Mouse (Mus musculus): ENCODE measurements around the gene Mettl8. TPM values are rescaled to one million over a fixed set of nuclear protein-coding genes. Genes with fewer than 3 reads are reported as not detected.
A peak's percentile ranks its signal among the peaks of the same experiment; 100 is the strongest.

The Mettl8 gene
- total and polyA plus RNA-seq, 3 experiments = 7.5 to 9.2 (median 7.8) TPM

- peak overlapping the region in 1 of 3 experiments; percentile 11 for H3K4me3 ChIP-seq (replicated peaks in 1 of 3; ENCODE audit: low read depth in 2 of 3, low read length in 2 of 3, poor library complexity in 1 of 3)
- dilution Hi-C loops (cut with MboI; ENCODE audit: extremely low pct_ligation_motif_present, extremely low pct_unique_long_range_greater_than_20kb, low sequenced_read_pairs) (no loop called here), in situ Hi-C loops (cut with MboI; ENCODE audit: low pct_ligation_motif_present, low pct_unique_long_range_greater_than_20kb, low sequenced_read_pairs) (no loop called here)
- peaks cover 2 to 18% of the 10 kb centered on the region in 2 experiments for H3K36me3 ChIP-seq (replicated peaks in 1 of 2; ENCODE audit: control insufficient read depth in 1 of 2, insufficient read depth in 1 of 2, low read length in 1 of 2)
- H3K27ac ChIP-seq (ENCODE audit: insufficient read depth, low read depth) = peak overlapping the region; percentile 89
- peaks cover 33 to 83% of the 10 kb centered on the region in 2 experiments for H3K4me1 ChIP-seq (ENCODE audit: control insufficient read depth in 1 of 2, insufficient read depth in 2 of 2)
- H3K79me2 ChIP-seq (replicated peaks; ENCODE audit: control insufficient read depth, extremely low read depth, insufficient read depth, poor library complexity, severe bottlenecking) = no peaks in the 10 kb centered on the region
- peaks cover 17% of the 10 kb centered on the region for H3K9me3 ChIP-seq (replicated peaks; ENCODE audit: low read length)
- no peak overlapping the region for H3K9ac ChIP-seq (ENCODE audit: insufficient read depth, low read depth)
- TF ChIP-seq SIN3A (IDR thresholded peaks at IDR 0.05; ENCODE audit: low read length) (0 out of 2 replicates have a peak, but pooled peaks have one; percentile 52), HCFC1 (IDR thresholded peaks at IDR 0.05; ENCODE audit: low read depth, low read length) (peak; percentile 38; the same call in 1 of the 2 replicates), ZMIZ1 (IDR thresholded peaks at IDR 0.05; ENCODE audit: low read depth, low read length) (no peak), EP300 (IDR thresholded peaks at IDR 0.05; ENCODE audit: low read length) (peak; percentile 88), CHD2 (IDR thresholded peaks at IDR 0.05; ENCODE audit: low read length) (peak; percentile 44; the same call in 1 of the 2 replicates), MAX (IDR thresholded peaks at IDR 0.05; ENCODE audit: low read length) (no peak), JUND (conservative IDR thresholded peaks at IDR 0.05; ENCODE audit: low read depth, low read length) (peak; percentile 79), ZNF384 (IDR thresholded peaks at IDR 0.05; ENCODE audit: low read depth, low read length) (no peak), SMC3 (IDR thresholded peaks at IDR 0.05; ENCODE audit: low read depth, low read length) (peak; percentile 57), JUN (IDR thresholded peaks at IDR 0.05; ENCODE audit: insufficient read depth, low read depth, low read length) (peak; percentile 84), RAD21 (IDR thresholded peaks at IDR 0.05; ENCODE audit: low read depth, low read length) (peak; percentile 31), CTCF (conservative IDR thresholded peaks at IDR 0.05 in 1 of 2, IDR thresholded peaks at IDR 0.05 in 1 of 2; ENCODE audit: low read depth in 2 of 2, low read length in 2 of 2) (peak in 1 of 2 experiments; percentile 61; a peak in 2 of 4 replicates), UBTF (IDR thresholded peaks at IDR 0.05; ENCODE audit: low read depth, low read length) (no peak), TBP (conservative IDR thresholded peaks at IDR 0.05; ENCODE audit: low read depth, low read length) (0 out of 2 replicates have a peak, but pooled peaks have one; percentile 30), PAX5 (IDR thresholded peaks at IDR 0.05; ENCODE audit: low read length) (no peak), USF1 (IDR thresholded peaks at IDR 0.05; ENCODE audit: low read depth, low read length) (no peak), MEF2A (IDR thresholded peaks at IDR 0.05; ENCODE audit: borderline replicate concordance, low read depth, low read length) (peak; percentile 98), RCOR1 (conservative IDR thresholded peaks at IDR 0.05; ENCODE audit: low read depth, low read length) (no peak), POLR2A (IDR thresholded peaks at IDR 0.05; ENCODE audit: low read depth, low read length) (no peak), NRF1 (IDR thresholded peaks at IDR 0.05; ENCODE audit: low read depth, low read length) (no peak), CHD1 (IDR thresholded peaks at IDR 0.05; ENCODE audit: low read depth, low read length) (no peak), USF2 (conservative IDR thresholded peaks at IDR 0.05; ENCODE audit: low read depth, low read length) (no peak), NELFE (IDR thresholded peaks at IDR 0.05; ENCODE audit: low read depth, low read length) (no peak), ZC3H11A (IDR thresholded peaks at IDR 0.05; ENCODE audit: low read depth, low read length) (no peak), ZKSCAN1 (IDR thresholded peaks at IDR 0.05; ENCODE audit: borderline replicate concordance, low read depth, low read length) (no peak), MAFK (IDR thresholded peaks at IDR 0.05; ENCODE audit: insufficient replicate concordance, low read length) (0 out of 2 replicates have a peak, but pooled peaks have one; percentile 39), POLR2AphosphoS2 (IDR thresholded peaks at IDR 0.05; ENCODE audit: low read depth, low read length) (no peak), MAZ (IDR thresholded peaks at IDR 0.05; ENCODE audit: low read depth, low read length) (no peak), TCF12 (IDR thresholded peaks at IDR 0.05; ENCODE audit: low read depth, low read length) (peak; percentile 60; the same call in 1 of the 2 replicates), ELF1 (IDR thresholded peaks at IDR 0.05; ENCODE audit: low read depth, low read length) (peak; percentile 53), GABPA (IDR thresholded peaks at IDR 0.05; ENCODE audit: insufficient replicate concordance, low read depth, low read length) (no peak), ETS1 (conservative IDR thresholded peaks at IDR 0.05; ENCODE audit: low read depth, low read length) (peak; percentile 95), MYC (IDR thresholded peaks at IDR 0.05; ENCODE audit: low read depth, low read length) (no peak), KAT2A (IDR thresholded peaks at IDR 0.05; ENCODE audit: insufficient replicate concordance, low read length) (no peak), BHLHE40 (IDR thresholded peaks at IDR 0.05; ENCODE audit: low read depth, low read length) (peak; percentile 86), IRF4 (IDR thresholded peaks at IDR 0.05; ENCODE audit: low read depth, low read length) (peak; percentile 93), MXI1 (IDR thresholded peaks at IDR 0.05; ENCODE audit: low read depth, low read length) (no peak), E2F4 (IDR thresholded peaks at IDR 0.05; ENCODE audit: insufficient replicate concordance, low read depth, low read length) (no peak)
- DNase-seq (ENCODE audit: extremely low read depth) = peak; percentile 94
- no peaks in the 10 kb centered on the region for H3K27me3 ChIP-seq (replicated peaks)
- H3K4me2 ChIP-seq (ENCODE audit: insufficient read depth, low read depth, poor library complexity, severe bottlenecking) = peak overlapping the region; percentile 82
Observed at GRCm38 (mm10) chr2:70964809-70965208, 90.6 kb downstream of the Mettl8 start.
